Mouse (Mus musculus) right cerebral cortex, postnatal 4 days (tissue): ENCODE data around the gene Fez1.

ENCODE experiments used
- DNase-seq: peaks from one replicate; pipeline ENCODE4 v3.0.0-alpha.2; 2022

The Fez1 gene

GRCm38 (mm10) chr9:36895009-36895693 is 73.5 kb downstream of the Fez1 start:
- peak; percentile 74 for DNase-seq

- DNase-seq = no peak
Observed at GRCm38 (mm10) chr9:36898560-36898959, 76.9 kb downstream of the Fez1 start.

DNA sequence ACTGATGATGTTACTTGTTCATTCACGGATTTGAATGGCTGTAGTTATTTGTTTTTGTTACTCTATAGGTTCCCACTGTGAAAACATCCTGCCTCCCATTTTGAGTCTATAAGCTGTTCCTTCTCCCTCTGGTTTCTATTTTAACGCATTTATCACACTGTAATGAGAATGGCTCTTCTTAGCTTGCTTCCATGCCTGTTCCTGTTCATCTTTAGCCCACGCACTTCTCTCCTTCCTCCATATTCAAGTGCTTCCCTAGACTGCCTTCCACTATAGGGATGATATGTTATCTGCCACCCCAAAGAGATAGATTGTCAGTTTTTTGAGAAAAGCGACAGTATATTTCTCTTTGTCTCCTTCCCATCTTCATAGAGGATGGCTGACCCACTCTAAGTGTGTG is 78.8 kb downstream of the Fez1 start:
- DNase-seq = no peak

- DNase-seq = no peak
Observed at GRCm38 (mm10) chr9:36905452-36905851, 83.8 kb downstream of the Fez1 start.

DNA sequence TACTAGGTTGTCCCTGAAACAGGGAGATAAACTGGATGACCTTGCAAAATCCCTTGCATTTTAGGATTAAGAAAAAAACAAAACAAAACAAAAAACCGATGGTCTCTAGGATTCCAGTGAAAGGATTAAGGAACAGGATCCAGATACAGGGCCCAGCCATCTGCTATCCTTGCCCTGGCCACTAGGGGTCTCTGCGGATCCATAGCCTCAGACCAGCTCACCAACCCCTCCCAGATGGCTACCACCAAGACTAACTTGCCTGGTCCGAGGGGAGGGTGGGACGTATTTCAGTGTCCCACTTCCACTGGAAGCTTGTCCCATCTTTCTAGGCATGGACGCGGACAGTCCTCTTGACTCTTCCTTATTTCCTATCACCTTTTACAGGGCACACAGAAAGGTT is 94.7 kb downstream of the Fez1 start:
- peak; percentile 82 for DNase-seq

- DNase-seq = no peak
Observed at GRCm38 (mm10) chr9:36916915-36917314, 95.3 kb downstream of the Fez1 start.

GRCm38 (mm10) chr9:36918582-36918981 is 96.9 kb downstream of the Fez1 start:
- DNase-seq = no peak

DNA sequence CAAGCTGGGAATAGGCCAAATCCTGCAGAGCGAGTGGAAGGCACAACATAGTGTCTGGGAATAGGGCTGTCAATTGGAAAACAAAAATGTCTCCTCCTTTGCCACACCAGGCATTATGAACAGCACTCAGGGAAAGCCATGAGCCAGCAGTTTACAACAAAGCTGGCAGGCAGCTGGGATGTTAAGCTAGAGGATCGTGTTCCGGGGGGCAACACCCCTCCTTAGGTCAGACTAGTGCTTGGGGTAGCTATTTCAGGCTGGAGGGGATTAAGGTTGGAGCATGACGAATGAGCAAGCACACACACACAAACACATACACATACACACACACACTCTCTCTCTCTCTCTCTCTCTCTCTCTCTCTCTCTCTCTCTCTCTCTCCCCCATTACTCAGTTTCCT is 97.8 kb downstream of the Fez1 start:
- DNase-seq = no peak

DNA sequence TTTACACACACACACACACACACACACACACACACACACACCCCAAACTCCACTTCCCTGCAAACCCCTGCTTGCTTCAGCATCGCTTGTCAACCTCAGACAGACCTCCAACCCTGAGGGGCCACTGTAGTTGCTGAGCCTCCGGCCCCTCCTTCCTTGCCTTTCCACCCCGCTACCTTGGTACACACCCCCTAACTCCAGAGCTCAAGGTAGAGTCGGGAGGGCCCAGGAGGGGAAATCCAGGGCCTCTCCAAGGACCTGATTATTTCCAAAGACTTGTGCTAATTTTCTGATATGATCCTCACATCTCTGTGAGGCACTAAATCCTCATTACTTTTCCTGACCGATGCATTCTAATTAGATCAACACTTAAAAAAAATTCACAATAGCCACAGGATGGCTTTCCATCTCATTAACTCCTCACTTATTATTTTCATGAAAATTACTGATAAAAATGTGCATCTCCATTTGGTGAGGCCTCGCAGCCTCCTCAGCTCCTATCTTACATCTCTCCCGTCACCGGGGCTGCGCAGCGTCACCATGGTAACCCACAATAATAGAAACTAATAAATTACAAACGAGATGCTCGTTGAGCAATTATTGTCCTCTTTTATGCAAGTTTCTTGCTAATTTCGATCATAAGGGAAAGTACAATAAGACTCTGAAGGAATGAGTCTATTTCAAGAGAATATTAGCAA is 100.2 kb downstream of the Fez1 start:
- DNase-seq = no peak

- DNase-seq = no peak
Observed at GRCm38 (mm10) chr9:36923753-36924152, 102.1 kb downstream of the Fez1 start.
